Mouse (Mus musculus) ovary, postnatal 36 days (tissue): ENCODE measurements around the gene Ndufaf1.
"Not testable (repeated sequence)": the region's sequence is repeated elsewhere in the genome, so short reads cannot be mapped to it uniquely, and the experiment has no call there.

Source experiments
- DNase-seq: peaks from one replicate; pipeline ENCODE4 v3.0.0; 2022; ENCODE audit warnings: low spot score, mixed read lengths

Gene Ndufaf1

GRCm38 (mm10) chr2:119662220-119663182, at the start of gene Ndufaf1:
Gene Ndufaf1, minus strand, starts transcription at chr2:119662827.
- peak; percentile 79 for DNase-seq

GRCm38 (mm10) chr2:119710011-119710410, 47.4 kb upstream of the Ndufaf1 start:
- no peak for DNase-seq

GRCm38 (mm10) chr2:119707676-119708075, 45.0 kb upstream of the Ndufaf1 start:
- DNase-seq, result no peak

- DNase-seq, result no peak
Observed at GRCm38 (mm10) chr2:119703171-119703570, 40.5 kb upstream of the Ndufaf1 start.

- no peak for DNase-seq
Observed at GRCm38 (mm10) chr2:119699962-119700361, 37.3 kb upstream of the Ndufaf1 start.

- DNase-seq, result no peak
Observed at GRCm38 (mm10) chr2:119698472-119698871, 35.8 kb upstream of the Ndufaf1 start.

- no peak for DNase-seq
Observed at GRCm38 (mm10) chr2:119696111-119696510, 33.5 kb upstream of the Ndufaf1 start.

- DNase-seq, result no peak
Observed at GRCm38 (mm10) chr2:119694826-119695225, 32.2 kb upstream of the Ndufaf1 start.

- no peak for DNase-seq
Observed at GRCm38 (mm10) chr2:119692003-119692701, 29.5 kb upstream of the Ndufaf1 start.

GRCm38 (mm10) chr2:119683706-119684105, 21.1 kb upstream of the Ndufaf1 start:
- DNase-seq, result no peak

GRCm38 (mm10) chr2:119675831-119676230, 13.2 kb upstream of the Ndufaf1 start:
- no peak for DNase-seq

- DNase-seq, result no peak
Observed at GRCm38 (mm10) chr2:119675215-119675784, 12.7 kb upstream of the Ndufaf1 start.

GRCm38 (mm10) chr2:119674525-119675214, 12.0 kb upstream of the Ndufaf1 start, which contains the start of gene Rtf1:
Gene Rtf1, plus strand, starts transcription at chr2:119675068.
- peak; percentile 97 for DNase-seq

- no peak for DNase-seq
Observed at GRCm38 (mm10) chr2:119669010-119669409, 6.4 kb upstream of the Ndufaf1 start.

GRCm38 (mm10) chr2:119665744-119666143, 3.1 kb upstream of the Ndufaf1 start:
- not testable (repeated sequence) for DNase-seq

GRCm38 (mm10) chr2:119644254-119644653, 18.4 kb downstream of the Ndufaf1 start:
- DNase-seq, result no peak

GRCm38 (mm10) chr2:119641214-119641912, 21.3 kb downstream of the Ndufaf1 start:
- DNase-seq, result no peak

GRCm38 (mm10) chr2:119636781-119637180, 25.8 kb downstream of the Ndufaf1 start:
- no peak for DNase-seq

- DNase-seq, result no peak
Observed at GRCm38 (mm10) chr2:119621302-119621701, 41.3 kb downstream of the Ndufaf1 start.

GRCm38 (mm10) chr2:119619002-119619401, 43.6 kb downstream of the Ndufaf1 start:
- DNase-seq, result not testable (repeated sequence)
